Mouse (Mus musculus) frontal cortex, postnatal 36 days (tissue): ENCODE data around the gene Pla2g2d.
"Not testable (repeated sequence)": the region's sequence is repeated elsewhere in the genome, so short reads cannot be mapped to it uniquely, and the experiment has no call there.

ENCODE experiments used
- DNase-seq, 2 experiments: peaks; one replicate each; pipeline ENCODE4 v3.0.0; 2022; ENCODE audit warnings: low spot score in 2 of 2

Gene Pla2g2d

GRCm38 (mm10) chr4:138782098-138782497 is 6.6 kb downstream of the Pla2g2d start:
- peak; percentile 61 to 77 for DNase-seq

- no peak for DNase-seq
Observed at GRCm38 (mm10) chr4:138785721-138786120, 10.2 kb downstream of the Pla2g2d start.

GRCm38 (mm10) chr4:138786141-138786540 is 10.6 kb downstream of the Pla2g2d start:
- no peak for DNase-seq

GRCm38 (mm10) chr4:138788381-138788780 is 12.8 kb downstream of the Pla2g2d start:
- no peak for DNase-seq

GRCm38 (mm10) chr4:138791452-138791851 is 15.9 kb downstream of the Pla2g2d start:
- no peak for DNase-seq

- no peak for DNase-seq
Observed at GRCm38 (mm10) chr4:138792599-138792998, 17.1 kb downstream of the Pla2g2d start.

- peak; percentile 63 to 76 for DNase-seq
Observed at GRCm38 (mm10) chr4:138793276-138793675, 17.7 kb downstream of the Pla2g2d start.

GRCm38 (mm10) chr4:138794344-138794743 is 18.8 kb downstream of the Pla2g2d start:
- no peak for DNase-seq

GRCm38 (mm10) chr4:138796513-138797216 is 21.1 kb downstream of the Pla2g2d start:
- no peak for DNase-seq

GRCm38 (mm10) chr4:138797217-138797570 is 21.7 kb downstream of the Pla2g2d start:
- DNase-seq, result peak in 1 of 2 experiments; percentile 66

- DNase-seq, result no peak
Observed at GRCm38 (mm10) chr4:138800134-138800744, 24.7 kb downstream of the Pla2g2d start.

GRCm38 (mm10) chr4:138801631-138802030 is 26.1 kb downstream of the Pla2g2d start:
- peak in 1 of 2 experiments; percentile 77 for DNase-seq

GRCm38 (mm10) chr4:138802917-138803316 is 27.4 kb downstream of the Pla2g2d start:
- no peak for DNase-seq

- DNase-seq, result no peak
Observed at GRCm38 (mm10) chr4:138805248-138805647, 29.7 kb downstream of the Pla2g2d start.

GRCm38 (mm10) chr4:138806160-138806559 is 30.6 kb downstream of the Pla2g2d start:
- no peak for DNase-seq

GRCm38 (mm10) chr4:138806920-138807541 is 31.5 kb downstream of the Pla2g2d start:
- no peak for DNase-seq

- DNase-seq, result no peak
Observed at GRCm38 (mm10) chr4:138816166-138816565, 40.6 kb downstream of the Pla2g2d start.

GRCm38 (mm10) chr4:138817736-138818135 is 42.2 kb downstream of the Pla2g2d start:
- no peak for DNase-seq

- no peak for DNase-seq
Observed at GRCm38 (mm10) chr4:138819101-138819500, 43.6 kb downstream of the Pla2g2d start.

- no peak for DNase-seq
Observed at GRCm38 (mm10) chr4:138821036-138821435, 45.5 kb downstream of the Pla2g2d start.

GRCm38 (mm10) chr4:138824161-138824560 is 48.6 kb downstream of the Pla2g2d start:
- not testable (repeated sequence) for DNase-seq

- DNase-seq, result no peak
Observed at GRCm38 (mm10) chr4:138824660-138825059, 49.1 kb downstream of the Pla2g2d start.
